Mouse (Mus musculus) adrenal gland, postnatal 36 days (tissue): ENCODE measurements around the gene Rasl11b. TPM values are rescaled to one million over a fixed set of nuclear protein-coding genes. Genes with fewer than 3 reads are reported as not detected.

Source experiments
- total RNA-seq, 2 experiments: library from RNA; stranded (reverse); gene quantifications; 2 replicates each; pipeline ENCODE4 v1.2.3; 2021

Gene Rasl11b
- total RNA-seq, 2 experiments from 2014 or later = 18.1 to 24.3 TPM

Other genes with a start within 250 kb of the Rasl11b start
- 10 to 100 TPM; 31.6 to 39.7 TPM for gene Usp46, start 126.9 kb upstream of the Rasl11b start, total RNA-seq